Mouse (Mus musculus) lung, embryonic 15.5 days (tissue): ENCODE measurements at regions not wholly inside any gene's neighbourhood (a gene's known extent, or its start where the extent isn't known, plus 50 kb on each side); places are given as distances from the start of the nearest gene placed in this dataset.
"Not testable (repeated sequence)": the region's sequence is repeated elsewhere in the genome, so short reads cannot be mapped to it uniquely, and the experiment has no call there.

ENCODE experiments used
- ATAC-seq: fragments of 200-750 bp; cut with Nextera tagmentation; 2 replicates; pipeline ENCODE4 v1.8.0; 2017; ENCODE audit warnings: moderate number of reproducible peaks, borderline replicate concordance; ENCODE audit not compliant: low FRiP score, low TSS enrichment; ENCODE audit errors: extremely low read depth
- H3K27ac ChIP-seq: fragments of 300-500 bp; sonication (generic); 2 replicates; pipeline ENCODE4 v1.5.1; 2015; ENCODE audit warnings: moderate library complexity, mild to moderate bottlenecking, inconsistent platforms
- H3K27me3 ChIP-seq: fragments of 300-500 bp; sonication (generic); 2 replicates; pipeline ENCODE4 v1.6.1; 2015; ENCODE audit warnings: inconsistent platforms
- H3K36me3 ChIP-seq: fragments of 300-500 bp; sonication (generic); 2 replicates; pipeline ENCODE4 v1.6.1; 2015; ENCODE audit warnings: inconsistent platforms
- H3K4me1 ChIP-seq: fragments of 300-500 bp; sonication (generic); 2 replicates; pipeline ENCODE4 v1.6.1; 2015; ENCODE audit warnings: inconsistent platforms
- H3K4me2 ChIP-seq: fragments of 300-500 bp; sonication (generic); 2 replicates; pipeline ENCODE4 v1.6.1; 2015; ENCODE audit warnings: inconsistent platforms, mild to moderate bottlenecking, moderate library complexity
- H3K4me3 ChIP-seq: fragments of 300-500 bp; sonication (generic); 2 replicates; pipeline ENCODE4 v1.5.1; 2015; ENCODE audit warnings: mild to moderate bottlenecking, inconsistent platforms
- H3K9ac ChIP-seq: fragments of 300-500 bp; sonication (generic); 2 replicates; pipeline ENCODE4 v1.6.1; 2015; ENCODE audit warnings: inconsistent platforms
- H3K9me3 ChIP-seq: fragments of 300-500 bp; sonication (generic); 2 replicates; pipeline ENCODE4 v1.6.1; 2016; ENCODE audit warnings: inconsistent platforms
- WGBS: fragments of 180-500 bp; shearing (Covaris S2); methylation state at CpG from one replicate; pipeline ENCODE4 v1.1.7; 2015; 5-methylcytosine and 5-hydroxymethylcytosine counted together

DNA sequence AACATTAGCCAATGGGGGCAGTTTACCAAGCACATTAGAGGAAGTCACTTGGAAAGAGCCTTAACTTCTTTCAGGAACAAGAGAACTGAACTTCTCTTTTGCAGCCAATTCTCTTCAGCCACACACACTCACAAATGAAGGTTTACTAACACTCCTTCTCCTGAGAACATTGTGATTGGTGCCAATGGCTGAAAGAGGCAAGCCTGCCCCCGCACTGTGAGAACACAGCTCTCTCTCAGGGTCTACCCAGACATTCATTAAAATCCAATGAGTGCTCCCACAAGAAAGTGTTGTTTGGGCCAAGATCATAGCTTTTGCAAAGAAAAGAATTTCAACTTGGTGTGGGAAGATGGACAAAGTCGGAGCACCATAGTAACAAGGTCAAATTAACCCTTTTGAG, 454.8 kb downstream of the Rfpl4b start:
- Histone ChIP-seq H3K4me2 (no peak overlapping the region), H3K4me3 (no peak overlapping the region), H3K27me3 (no peaks in the 10 kb centered on the region), H3K27ac (no peak overlapping the region), H3K36me3 (no peaks in the 10 kb centered on the region), H3K9ac (no peak overlapping the region), H3K4me1 (no peaks in the 10 kb centered on the region), H3K9me3 (no peaks in the 10 kb centered on the region)
- no peak for ATAC-seq
- 68% methylated on average over 2 of the region's 2 CpGs for WGBS

DNA sequence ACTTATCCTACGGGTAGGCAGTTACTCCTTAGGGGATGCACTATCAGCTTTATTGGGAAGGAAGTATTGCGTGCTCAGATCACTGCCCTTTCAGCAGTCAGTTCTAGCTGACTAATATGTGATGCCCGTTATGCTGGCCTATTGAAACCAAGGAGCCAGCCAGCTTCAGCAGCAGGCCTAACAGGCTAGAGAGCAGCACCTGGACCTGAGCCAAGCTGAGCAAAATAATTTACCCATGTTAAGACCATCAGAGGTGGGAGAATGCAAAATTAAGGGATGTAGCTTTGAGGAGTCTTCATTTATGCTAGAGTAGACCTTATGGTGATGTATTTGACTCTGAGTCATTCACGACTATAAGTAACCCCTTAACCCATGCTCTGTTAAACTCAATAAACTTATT, 456.7 kb downstream of the Rfpl4b start:
- H3K36me3 ChIP-seq: no peaks in the 10 kb centered on the region
- 84% methylated on average over 4 of the region's 4 CpGs for WGBS
- H3K27ac ChIP-seq: no peak overlapping the region
- ATAC-seq: no peak
- no peaks in the 10 kb centered on the region for H3K27me3 ChIP-seq
- no peak overlapping the region for H3K4me3 ChIP-seq
- H3K4me1 ChIP-seq: no peaks in the 10 kb centered on the region
- H3K9me3 ChIP-seq: no peaks in the 10 kb centered on the region
- H3K4me2 ChIP-seq: no peak overlapping the region
- H3K9ac ChIP-seq: no peak overlapping the region

DNA sequence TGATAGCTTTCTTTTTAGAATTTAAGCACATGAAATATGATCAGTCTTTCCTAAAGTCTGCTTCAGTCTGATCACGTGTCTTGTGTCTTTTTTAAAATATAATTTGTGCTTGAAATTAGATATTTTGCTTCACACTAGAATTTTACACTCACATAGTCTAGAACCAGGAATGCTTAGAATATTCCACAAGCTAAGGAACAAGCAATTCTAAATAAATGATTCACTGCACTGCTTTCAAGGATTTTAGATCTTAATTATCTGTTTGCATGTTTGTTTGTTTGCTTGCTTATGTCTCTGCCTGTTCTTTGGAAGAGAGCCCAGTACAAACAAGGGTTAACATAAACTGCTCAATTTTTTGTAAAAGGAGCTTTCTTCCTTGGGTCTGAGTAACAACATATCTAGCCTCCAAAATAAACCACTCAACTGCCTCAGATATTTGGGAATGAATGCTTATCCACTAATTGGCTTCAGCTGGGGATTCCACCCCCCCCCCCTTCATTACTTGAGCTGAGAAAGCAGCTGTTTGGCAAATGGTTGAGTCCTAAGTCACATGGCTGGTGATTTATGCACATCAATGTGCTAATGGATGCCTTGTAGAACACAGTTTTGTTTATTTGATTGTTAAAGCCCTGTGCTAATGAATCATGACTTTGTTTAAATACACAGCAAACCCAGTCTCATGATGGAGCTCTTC, 463.9 kb downstream of the Rfpl4b start:
- Histone ChIP-seq H3K27ac (no peak overlapping the region), H3K27me3 (no peaks in the 10 kb centered on the region), H3K4me1 (no peaks in the 10 kb centered on the region), H3K36me3 (no peaks in the 10 kb centered on the region), H3K4me3 (no peak overlapping the region), H3K9me3 (no peaks in the 10 kb centered on the region), H3K9ac (no peak overlapping the region), H3K4me2 (no peak overlapping the region)
- 41% methylated on average over 1 of the region's 1 CpGs for WGBS
- ATAC-seq: no peak

DNA sequence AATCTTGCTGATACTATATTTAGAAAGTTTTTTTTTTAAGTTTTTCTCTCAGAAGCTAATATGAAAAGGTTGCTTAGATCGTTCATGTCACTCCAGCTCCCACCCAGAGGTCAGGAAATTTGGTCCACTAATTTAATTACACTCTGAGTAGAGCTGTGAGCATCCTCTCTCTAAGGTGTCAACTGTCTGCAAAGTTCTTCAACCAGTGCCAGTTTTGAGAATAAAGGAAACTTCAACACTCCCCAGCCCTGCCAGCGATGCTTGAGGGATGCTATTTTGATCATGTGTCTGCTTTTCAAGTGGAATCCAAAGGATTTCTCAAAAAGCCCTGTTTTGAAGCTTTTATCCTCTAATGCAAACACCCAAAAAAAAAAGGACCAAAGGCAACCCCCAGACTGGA, 467.6 kb downstream of the Rfpl4b start:
- no peak for ATAC-seq
- H3K9ac ChIP-seq: no peak overlapping the region
- no peak overlapping the region for H3K27ac ChIP-seq
- H3K4me1 ChIP-seq: no peaks in the 10 kb centered on the region
- H3K36me3 ChIP-seq: no peaks in the 10 kb centered on the region
- H3K27me3 ChIP-seq: no peaks in the 10 kb centered on the region
- no peak overlapping the region for H3K4me3 ChIP-seq
- H3K4me2 ChIP-seq: no peak overlapping the region
- 34% methylated on average over 2 of the region's 2 CpGs for WGBS
- no peaks in the 10 kb centered on the region for H3K9me3 ChIP-seq

DNA sequence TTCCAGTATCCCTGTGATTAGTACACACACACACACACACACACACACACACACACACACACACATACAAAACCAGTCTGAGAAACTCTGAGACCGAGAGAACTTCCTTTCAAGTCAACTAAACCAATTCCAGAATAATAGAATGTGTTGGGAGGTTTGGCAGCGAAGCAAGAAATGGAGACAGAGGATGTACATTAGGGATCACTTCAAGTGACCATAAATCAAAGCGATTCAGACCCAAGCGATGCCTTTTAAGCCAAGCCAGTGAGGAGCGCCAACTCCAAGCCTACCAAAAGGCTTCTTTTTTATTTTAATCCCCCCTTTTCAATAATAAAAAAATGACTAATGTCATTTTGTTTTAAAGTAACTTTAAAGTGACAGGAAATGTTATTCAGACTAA, 468.1 kb downstream of the Rfpl4b start:
- peak; percentile 55; the same call in 1 of the 2 replicates for ATAC-seq
- Histone ChIP-seq H3K36me3 (no peaks in the 10 kb centered on the region), H3K27me3 (no peaks in the 10 kb centered on the region), H3K9ac (no peak overlapping the region), H3K9me3 (no peaks in the 10 kb centered on the region), H3K4me2 (no peak overlapping the region), H3K4me1 (no peaks in the 10 kb centered on the region), H3K27ac (no peak overlapping the region), H3K4me3 (no peak overlapping the region)
- whole genome bisulfite sequencing: 41% methylated on average over 5 of the region's 5 CpGs

DNA sequence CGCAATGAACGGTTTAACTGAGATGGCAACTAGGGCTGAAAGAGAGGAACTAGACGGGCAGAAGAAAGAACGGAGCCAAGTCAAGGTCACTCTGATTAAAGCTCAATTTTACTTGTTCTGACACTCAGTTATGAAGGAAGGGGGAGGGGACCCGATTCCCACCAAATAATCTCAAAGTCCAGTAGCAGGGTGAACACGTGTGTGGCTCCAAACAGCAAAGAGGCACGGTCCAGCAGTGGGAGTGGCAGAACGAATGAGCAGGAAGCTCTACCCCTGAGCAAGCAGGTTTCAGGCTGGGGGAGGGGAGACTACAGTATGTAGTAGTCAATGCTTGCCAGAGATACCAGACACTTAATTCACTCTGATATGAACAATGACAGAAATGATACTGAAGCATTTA, 474.6 kb downstream of the Rfpl4b start:
- not testable (repeated sequence) for ATAC-seq, H3K9me3 ChIP-seq, H3K36me3 ChIP-seq, H3K27ac ChIP-seq, H3K4me3 ChIP-seq, H3K9ac ChIP-seq, H3K4me1 ChIP-seq, H3K27me3 ChIP-seq, H3K4me2 ChIP-seq
- 30% methylated on average over 8 of the region's 8 CpGs for WGBS

DNA sequence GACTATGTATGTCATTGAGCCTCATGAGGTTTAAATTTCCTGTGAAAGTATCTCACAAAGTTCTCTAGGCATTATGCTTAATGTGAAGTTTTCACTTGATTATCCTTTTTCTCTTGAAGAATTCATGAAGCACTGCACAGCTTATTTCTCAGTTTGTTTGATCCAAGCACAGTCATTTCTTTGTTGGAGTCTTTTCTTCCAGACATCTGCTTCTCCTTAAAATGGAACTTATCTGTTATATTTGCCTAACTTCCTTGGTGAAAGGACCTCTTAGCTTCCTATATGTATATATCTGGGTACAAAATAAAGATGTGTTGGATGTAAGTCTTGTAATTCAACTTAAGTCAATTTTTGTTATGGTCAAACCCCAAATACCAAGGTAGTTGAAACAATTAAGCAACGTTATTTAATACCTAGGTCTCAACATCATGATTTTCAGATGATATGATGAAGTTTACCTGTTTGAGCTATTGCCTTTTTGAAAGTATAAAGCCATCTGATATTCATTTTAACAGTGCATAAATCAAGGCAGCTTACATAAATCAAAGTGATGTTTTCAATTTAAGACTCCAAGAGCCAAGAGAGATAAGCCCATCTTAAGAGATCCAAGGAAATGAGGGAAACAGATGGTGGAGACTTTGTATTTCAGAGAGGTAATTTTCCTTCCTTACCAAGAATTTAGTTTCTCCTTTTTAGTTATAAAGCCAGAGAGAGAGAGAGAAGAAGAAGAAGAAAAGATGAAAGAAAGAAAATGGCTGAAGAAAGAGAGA, 481.0 kb downstream of the Rfpl4b start:
- Histone ChIP-seq H3K4me2 (no peak overlapping the region), H3K4me3 (no peak overlapping the region), H3K4me1 (no peaks in the 10 kb centered on the region), H3K27me3 (no peaks in the 10 kb centered on the region), H3K36me3 (no peaks in the 10 kb centered on the region), H3K9ac (no peak overlapping the region), H3K27ac (no peak overlapping the region), H3K9me3 (no peaks in the 10 kb centered on the region)
- WGBS: 70% methylated on average over 1 of the region's 1 CpGs
- ATAC-seq: no peak

DNA sequence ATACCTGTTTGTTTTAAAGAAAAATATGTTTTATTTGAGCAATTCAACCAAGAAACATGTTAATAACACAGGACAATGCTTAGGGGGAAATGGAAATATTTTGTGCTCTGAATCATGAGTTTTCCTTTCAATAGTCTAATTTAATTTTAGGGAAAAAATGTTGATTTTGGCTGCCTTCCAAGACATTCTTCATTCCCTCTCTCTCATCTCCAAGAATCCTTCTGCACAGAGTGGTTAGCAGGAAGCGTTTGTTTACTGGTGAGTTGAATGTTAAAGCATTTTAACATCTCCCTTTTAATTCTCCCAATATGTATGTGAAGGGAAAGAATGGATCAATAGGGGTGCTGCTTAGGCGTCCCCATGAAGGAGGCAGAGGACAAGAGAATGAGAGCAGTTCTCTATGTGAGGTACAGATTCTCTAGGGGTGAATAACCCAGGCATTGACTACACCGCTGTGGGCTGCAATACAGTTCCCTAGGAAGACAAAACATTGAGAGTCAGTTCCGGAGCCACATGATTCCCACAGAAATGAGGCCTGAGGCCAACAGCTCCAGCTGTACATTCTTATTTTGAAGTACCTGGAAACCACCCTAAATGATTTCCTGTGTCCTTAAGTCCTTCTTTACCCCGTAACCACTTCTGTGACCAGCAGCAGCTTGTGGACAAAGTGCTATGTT, 512.7 kb downstream of the Rfpl4b start:
- 29% methylated on average over 5 of the region's 5 CpGs for WGBS
- no peak overlapping the region for H3K4me3 ChIP-seq
- H3K4me2 ChIP-seq: no peak overlapping the region
- no peak overlapping the region for H3K9ac ChIP-seq
- peak overlapping the region; percentile 42; the same call in 1 of the 2 replicates for H3K27ac ChIP-seq
- H3K4me1 ChIP-seq: 0 out of 2 replicates have a peak, but pooled peaks cover 8% of the 10 kb centered on the region
- no peaks in the 10 kb centered on the region for H3K36me3 ChIP-seq
- peak; percentile 49; the same call in 1 of the 2 replicates for ATAC-seq
- H3K9me3 ChIP-seq: no peaks in the 10 kb centered on the region
- no peaks in the 10 kb centered on the region for H3K27me3 ChIP-seq

DNA sequence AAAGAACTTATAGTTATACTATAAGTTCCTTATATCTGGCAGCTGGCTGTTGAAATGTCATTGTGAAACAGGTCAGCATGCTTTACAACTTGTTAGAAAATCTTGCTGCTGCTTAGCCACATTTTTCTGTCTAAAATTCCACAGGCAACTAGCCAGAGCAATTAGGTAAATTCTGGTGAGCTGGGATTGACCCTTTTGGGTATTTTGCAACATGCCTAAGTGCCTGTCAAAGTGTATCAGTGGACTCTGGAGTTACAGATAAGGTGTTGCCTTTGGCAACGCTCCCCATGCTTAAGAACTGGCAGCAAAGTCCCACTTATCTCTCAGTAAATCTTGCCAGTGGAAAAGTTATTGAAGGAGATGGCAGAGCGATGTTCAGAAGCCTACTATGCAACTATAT, 525.9 kb downstream of the Rfpl4b start:
- Histone ChIP-seq H3K4me2 (no peak overlapping the region), H3K4me3 (no peak overlapping the region), H3K27ac (no peak overlapping the region), H3K9me3 (no peaks in the 10 kb centered on the region), H3K36me3 (no peaks in the 10 kb centered on the region), H3K4me1 (0 out of 2 replicates have a peak, but pooled peaks cover 3% of the 10 kb centered on the region), H3K27me3 (no peaks in the 10 kb centered on the region), H3K9ac (no peak overlapping the region)
- WGBS: 13% methylated on average over 2 of the region's 2 CpGs
- peak; percentile 57; the same call in 1 of the 2 replicates for ATAC-seq

DNA sequence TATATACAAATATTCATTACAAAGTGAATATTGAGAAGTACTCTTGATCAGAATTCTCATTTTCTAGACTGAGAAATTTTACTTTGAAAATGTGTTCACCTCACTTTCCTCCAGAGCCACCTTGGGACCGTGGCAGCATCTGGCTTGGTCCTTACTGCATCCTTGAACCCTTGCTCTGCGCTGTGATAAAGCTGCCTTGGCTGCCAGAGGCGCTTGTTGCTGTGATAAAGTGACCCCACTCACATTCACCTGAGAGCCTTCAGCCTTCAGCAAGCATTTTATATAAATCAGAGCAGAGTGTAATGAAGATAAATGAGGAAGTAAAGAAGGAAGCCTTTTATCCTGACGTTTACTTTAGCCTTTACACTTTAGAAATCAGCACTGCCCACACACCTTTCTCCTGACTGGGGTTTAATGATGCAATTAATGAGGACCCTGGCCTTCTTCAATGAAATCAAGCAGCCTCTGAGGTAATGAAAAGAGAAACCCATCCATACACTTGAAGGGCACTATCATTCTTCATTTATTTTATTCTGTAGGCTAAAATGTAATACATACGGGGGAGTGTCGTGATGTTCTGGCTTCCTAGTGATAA, 532.8 kb downstream of the Rfpl4b start:
- Histone ChIP-seq H3K9me3 (no peaks in the 10 kb centered on the region), H3K27ac (no peak overlapping the region), H3K9ac (no peak overlapping the region), H3K36me3 (no peaks in the 10 kb centered on the region), H3K4me1 (no peaks in the 10 kb centered on the region), H3K27me3 (no peaks in the 10 kb centered on the region), H3K4me3 (no peak overlapping the region), H3K4me2 (no peak overlapping the region)
- ATAC-seq: no peak
- WGBS: 37% methylated on average over 6 of the region's 6 CpGs

DNA sequence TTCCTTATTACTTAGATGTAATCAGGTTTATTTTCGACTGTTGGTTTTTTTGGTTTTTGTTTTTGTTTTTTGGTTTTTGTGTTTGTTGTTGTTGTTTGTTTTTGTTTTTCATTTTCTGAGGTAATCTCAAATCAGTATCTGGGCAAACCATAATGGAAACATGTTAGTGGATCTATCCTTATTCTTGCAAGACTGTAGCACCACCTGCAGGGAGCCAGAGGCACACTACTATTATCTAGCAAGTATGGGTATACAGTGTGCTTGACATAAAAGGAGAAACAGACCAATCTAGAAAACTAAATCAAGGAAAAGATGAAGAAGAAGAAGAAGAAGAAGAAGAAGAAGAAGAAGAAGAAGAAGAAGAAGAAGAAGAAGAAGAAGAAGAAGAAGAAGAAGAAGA, 552.4 kb downstream of the Rfpl4b start:
- ATAC-seq: no peak
- H3K9ac ChIP-seq: no peak overlapping the region
- H3K36me3 ChIP-seq: no peaks in the 10 kb centered on the region
- no peak overlapping the region for H3K27ac ChIP-seq
- no peak overlapping the region for H3K4me3 ChIP-seq
- H3K27me3 ChIP-seq: 0 out of 2 replicates have a peak, but pooled peaks cover 3% of the 10 kb centered on the region
- H3K4me1 ChIP-seq: no peaks in the 10 kb centered on the region
- no peaks in the 10 kb centered on the region for H3K9me3 ChIP-seq
- H3K4me2 ChIP-seq: no peak overlapping the region
- 79% methylated on average over 1 of the region's 1 CpGs for WGBS

DNA sequence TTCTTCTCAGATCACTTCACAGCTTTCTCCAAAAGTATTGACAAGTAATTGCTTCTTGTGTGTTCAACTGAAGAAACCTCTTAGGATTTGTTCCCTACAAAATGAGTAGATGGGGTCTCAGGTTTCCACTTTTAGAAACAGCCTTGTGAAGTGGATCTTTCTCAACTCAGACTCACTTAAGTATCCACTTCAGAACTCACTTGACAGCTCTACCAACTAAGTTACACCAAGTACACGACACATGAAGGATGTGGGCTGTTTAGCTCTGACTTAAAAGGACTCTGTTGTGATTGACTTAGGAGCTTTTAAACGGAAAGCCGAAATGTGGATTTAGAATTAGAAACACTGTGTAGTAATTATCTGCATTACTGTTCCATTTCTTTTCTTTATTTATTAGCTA, 556.0 kb downstream of the Rfpl4b start:
- H3K4me3 ChIP-seq: no peak overlapping the region
- no peaks in the 10 kb centered on the region for H3K36me3 ChIP-seq
- no peak for ATAC-seq
- no peak overlapping the region for H3K27ac ChIP-seq
- H3K4me1 ChIP-seq: no peaks in the 10 kb centered on the region
- 0 out of 2 replicates have a peak, but pooled peaks cover 3% of the 10 kb centered on the region for H3K27me3 ChIP-seq
- 39% methylated on average over 3 of the region's 3 CpGs for WGBS
- no peaks in the 10 kb centered on the region for H3K9me3 ChIP-seq
- no peak overlapping the region for H3K4me2 ChIP-seq
- H3K9ac ChIP-seq: no peak overlapping the region
